Mouse (Mus musculus): Measurements from ENCODE around the gene 1700021F05Rik. TPM values are rescaled to one million over a fixed set of nuclear protein-coding genes. Genes with fewer than 3 reads are reported as not detected.

1700021F05Rik gene
- 100 to 1,000 TPM in 1 of 2 experiments, 10 to 100 TPM in 1; 90.8 to 102 TPM for total RNA-seq (2021)
- long read RNA-seq, experiment 1, transcript 1700021F05Rik-202 (4 exons, 860 nt) = major isoform, 150 of 354 reads
- long read RNA-seq, experiment 1, partial matches to known transcripts = 199 of 354 reads
- long read RNA-seq, experiment 1, other reads (novel, unspliced or antisense) = 5 of 354 reads
- long read RNA-seq, experiment 2, transcript 1700021F05Rik-202 (4 exons, 860 nt) = major isoform, 184 of 396 reads
- long read RNA-seq, experiment 2, partial matches to known transcripts = 205 of 396 reads
- long read RNA-seq, experiment 2, other reads (novel, unspliced or antisense) = 7 of 396 reads

- DNase-seq = peak; percentile 93 to 94
- intact Hi-C loops (cut with DNase I) = loop anchor here (1.0 kb wide), 1 partner anchor 60 kb away; no protein-coding TSS in a partner anchor
Measured at GRCm38 (mm10) chr10:43540442-43541152, at the start of gene 1700021F05Rik. 1700021F05Rik (minus strand) TSS chr10:43540994.

- intact Hi-C loops (cut with DNase I) = no loop called here
- no peak for DNase-seq
Measured at GRCm38 (mm10) chr10:43588470-43589177, 47.8 kb upstream of the 1700021F05Rik start.

GRCm38 (mm10) chr10:43584538-43584937 lies 43.7 kb upstream of the 1700021F05Rik start:
- intact Hi-C loops (cut with DNase I) = no loop called here
- DNase-seq = no peak

GRCm38 (mm10) chr10:43581260-43581659 lies 40.5 kb upstream of the 1700021F05Rik start:
- intact Hi-C loops (cut with DNase I) = no loop called here
- no peak for DNase-seq

GRCm38 (mm10) chr10:43580649-43581078 lies 39.9 kb upstream of the 1700021F05Rik start:
- intact Hi-C loops (cut with DNase I) = no loop called here

GRCm38 (mm10) chr10:43579381-43580261 lies 38.8 kb upstream of the 1700021F05Rik start:
- intact Hi-C loops (cut with DNase I) = loop anchor here (5.0 to 10.0 kb wide), 3 partner anchors 168 to 495 kb away; partner anchors contain the start of genes Qrsl1 and Rtn4ip1
- peak; percentile 27 to 33 for DNase-seq

More at GRCm38 (mm10) chr10:43580649-43581078, 39.9 kb upstream of the 1700021F05Rik start:
- DNase-seq = no peak

- peak; percentile 22 to 44 for DNase-seq
- intact Hi-C loops (cut with DNase I) = loop anchor here (5.0 to 10.0 kb wide), 3 partner anchors 168 to 496 kb away; partner anchors contain the start of genes Qrsl1 and Rtn4ip1
Measured at GRCm38 (mm10) chr10:43578754-43579380, 38.1 kb upstream of the 1700021F05Rik start.

- intact Hi-C loops (cut with DNase I) = loop anchor here (5.0 to 10.0 kb wide), 3 partner anchors 169 to 496 kb away; partner anchors contain the start of genes Qrsl1 and Rtn4ip1
- DNase-seq = peak; percentile 16 to 39
Measured at GRCm38 (mm10) chr10:43578366-43578753, 37.6 kb upstream of the 1700021F05Rik start.

GRCm38 (mm10) chr10:43577997-43578331 lies 37.2 kb upstream of the 1700021F05Rik start, which contains the start of gene Cd24a:
Cd24a (plus strand) TSS chr10:43578284.
- intact Hi-C loops (cut with DNase I) = loop anchor here (5.0 to 10.0 kb wide), 3 partner anchors 169 to 497 kb away; partner anchors contain the start of genes Qrsl1 and Rtn4ip1

GRCm38 (mm10) chr10:43577299-43577996 lies 36.7 kb upstream of the 1700021F05Rik start:
- DNase-seq = no peak
- intact Hi-C loops (cut with DNase I) = loop anchor here (5.0 to 10.0 kb wide), 3 partner anchors 170 to 497 kb away; partner anchors contain the start of genes Qrsl1 and Rtn4ip1

More at GRCm38 (mm10) chr10:43577997-43578331, 37.2 kb upstream of the 1700021F05Rik start, which contains the start of gene Cd24a:
- no peak for DNase-seq

- peak; percentile 63 to 67 for DNase-seq
- intact Hi-C loops (cut with DNase I) = loop anchor here (1.0 to 10.0 kb wide), 4 partner anchors 172 to 500 kb away; partner anchors contain the start of genes Qrsl1 and Rtn4ip1
Measured at GRCm38 (mm10) chr10:43574956-43575355, 34.2 kb upstream of the 1700021F05Rik start.

- intact Hi-C loops (cut with DNase I) = loop anchor here (10.0 kb wide), 1 partner anchor 500 kb away; no protein-coding TSS in a partner anchor
- peak in 1 of 2 experiments; percentile 13 for DNase-seq
Measured at GRCm38 (mm10) chr10:43574352-43574751, 33.6 kb upstream of the 1700021F05Rik start.

- DNase-seq = no peak
- intact Hi-C loops (cut with DNase I) = no loop called here
Measured at GRCm38 (mm10) chr10:43561311-43561710, 20.5 kb upstream of the 1700021F05Rik start.

- no peak for DNase-seq
- intact Hi-C loops (cut with DNase I) = no loop called here
Measured at GRCm38 (mm10) chr10:43560765-43561164, 20.0 kb upstream of the 1700021F05Rik start.

GRCm38 (mm10) chr10:43559313-43559712 lies 18.5 kb upstream of the 1700021F05Rik start:
- intact Hi-C loops (cut with DNase I) = loop anchor here (10.0 kb wide), 1 partner anchor 505 kb away; no protein-coding TSS in a partner anchor
- no peak for DNase-seq

GRCm38 (mm10) chr10:43557630-43558165 lies 16.9 kb upstream of the 1700021F05Rik start:
- intact Hi-C loops (cut with DNase I) = loop anchor here (10.0 kb wide), 1 partner anchor 507 kb away; no protein-coding TSS in a partner anchor

GRCm38 (mm10) chr10:43551388-43551787 lies 10.6 kb upstream of the 1700021F05Rik start:
- intact Hi-C loops (cut with DNase I) = loop anchor here (10.0 kb wide), 1 partner anchor 513 kb away; no protein-coding TSS in a partner anchor
- no peak for DNase-seq

More at GRCm38 (mm10) chr10:43557630-43558165, 16.9 kb upstream of the 1700021F05Rik start:
- no peak for DNase-seq

Measured in gastrocnemius, postnatal 36 days (tissue).